ENCODE assay signal across 22 mouse cellular contexts in the genomic region with DNA sequence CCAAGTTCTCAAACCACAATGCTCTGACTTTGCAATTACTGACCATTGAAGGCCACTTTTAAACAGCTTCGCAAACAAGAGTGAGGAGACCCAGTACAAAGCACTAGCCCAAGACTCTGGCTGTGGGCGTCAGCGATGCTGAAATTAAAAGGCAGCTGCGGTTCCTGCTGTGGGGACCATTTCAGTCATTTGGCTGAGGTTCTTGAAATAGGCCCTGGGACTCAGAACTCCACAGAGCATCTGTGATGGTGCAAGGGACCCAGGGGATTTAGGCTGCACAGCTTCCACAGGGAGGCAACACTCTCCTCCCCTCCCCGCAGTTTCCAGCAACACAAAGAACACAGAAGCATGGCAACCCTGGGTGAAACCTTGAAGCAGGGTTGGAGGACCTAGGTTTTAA.
DNase-seq lines count a peak whose midpoint lies in the region; ATAC-seq lines count a peak whose summit lies in the region.
"Had no signal": no experiment of that assay in that cellular context is flagged by ENCODE, and none has a peak within 500 bp of the region (broad histone marks: within the 10 kb centered on the region; RNA-seq: fewer than 3 reads in every experiment).

No protein-coding gene starts in this region.

- peaks cover 29% of the 10 kb centered on the region for H3K4me1 ChIP-seq in heart, embryonic 15.5 days (replicated peaks)
- peaks cover 19% of the 10 kb centered on the region for H3K4me1 ChIP-seq in hindbrain, embryonic 15.5 days (replicated peaks)
- peaks cover 3% of the 10 kb centered on the region for H3K4me1 ChIP-seq in hindbrain, embryonic 12.5 days
- H3K4me1 ChIP-seq in hindbrain, embryonic 16.5 days (ENCODE audit: control insufficient read depth, insufficient read depth, low read depth, low read length): peaks cover 16% of the 10 kb centered on the region
- H3K4me1 ChIP-seq: embryonic facial prominence, embryonic 12.5 days had no signal

- no peak overlapping the region for H3K4me3 ChIP-seq in heart, embryonic 15.5 days
- H3K4me3 ChIP-seq in hindbrain, embryonic 15.5 days: no peak overlapping the region
- H3K4me3 ChIP-seq in hindbrain, embryonic 12.5 days: no peak overlapping the region
- no peak overlapping the region for H3K4me3 ChIP-seq in hindbrain, embryonic 16.5 days (ENCODE audit: low read length)
- H3K4me3 ChIP-seq: embryonic facial prominence, embryonic 12.5 days; left cerebral cortex, adult 2 months; liver, embryonic 13.5 days; midbrain, embryonic 13.5 days had no signal

- no peak overlapping the region for H3K4me2 ChIP-seq in heart, embryonic 15.5 days
- H3K4me2 ChIP-seq in hindbrain, embryonic 15.5 days: no peak overlapping the region
- H3K4me2 ChIP-seq in hindbrain, embryonic 12.5 days (replicated peaks): no peak overlapping the region
- H3K4me2 ChIP-seq in hindbrain, embryonic 16.5 days (ENCODE audit: low read length): no peak overlapping the region
- H3K4me2 ChIP-seq: embryonic facial prominence, embryonic 12.5 days; liver, embryonic 13.5 days; midbrain, embryonic 13.5 days had no signal

- peak; percentile 86 for DNase-seq in heart, adult 11 months
- no peak for DNase-seq in heart, adult 8-10 months (ENCODE audit: low spot score)
- no peak for DNase-seq in heart, postnatal 25 days (ENCODE audit: low spot score)
- no peak for DNase-seq in layer of hippocampus, adult 9-10 months (ENCODE audit: low spot score)
- DNase-seq: embryo, embryonic 11 days; gastrocnemius, postnatal 14 days; kidney, postnatal 25 days; liver, embryonic 13.5 days; lung, adult 18-20 months; lung, postnatal 4 days; thymus, adult 2 months; thymus, postnatal 36 days had no signal

- 87% methylated on average over 5 of the region's 5 CpGs for WGBS in heart, embryonic 15.5 days
- 67% methylated on average over 5 of the region's 5 CpGs for WGBS in hindbrain, embryonic 15.5 days
- WGBS in hindbrain, embryonic 12.5 days: 82% methylated on average over 5 of the region's 5 CpGs
- WGBS in hindbrain, embryonic 16.5 days: 63% methylated on average over 5 of the region's 5 CpGs

- no peaks in the 10 kb centered on the region for H3K27me3 ChIP-seq in heart, embryonic 15.5 days
- no peaks in the 10 kb centered on the region for H3K27me3 ChIP-seq in hindbrain, embryonic 15.5 days
- no peaks in the 10 kb centered on the region for H3K27me3 ChIP-seq in hindbrain, embryonic 12.5 days
- no peaks in the 10 kb centered on the region for H3K27me3 ChIP-seq in hindbrain, embryonic 16.5 days (replicated peaks; ENCODE audit: control insufficient read depth, insufficient read depth, low read length)
- H3K27me3 ChIP-seq: embryonic facial prominence, embryonic 12.5 days; liver, embryonic 13.5 days; midbrain, embryonic 13.5 days; Patski had no signal

- H3K27ac ChIP-seq in heart, embryonic 15.5 days: peak overlapping the region; percentile 82
- peak overlapping the region; percentile 3; the same call in 1 of the 2 replicates for H3K27ac ChIP-seq in hindbrain, embryonic 15.5 days (replicated peaks)
- H3K27ac ChIP-seq in hindbrain, embryonic 12.5 days: no peak overlapping the region
- H3K27ac ChIP-seq in hindbrain, embryonic 16.5 days (ENCODE audit: low read depth, low read length): no peak overlapping the region
- H3K27ac ChIP-seq: embryonic facial prominence, embryonic 12.5 days; left cerebral cortex, adult 2 months; liver, embryonic 13.5 days; midbrain, embryonic 13.5 days had no signal

- no peaks in the 10 kb centered on the region for H3K36me3 ChIP-seq in heart, embryonic 15.5 days
- H3K36me3 ChIP-seq in hindbrain, embryonic 15.5 days: no peaks in the 10 kb centered on the region
- no peaks in the 10 kb centered on the region for H3K36me3 ChIP-seq in hindbrain, embryonic 12.5 days
- H3K36me3 ChIP-seq in hindbrain, embryonic 16.5 days (ENCODE audit: control insufficient read depth, insufficient read depth, low read length): no peaks in the 10 kb centered on the region
- H3K36me3 ChIP-seq: embryonic facial prominence, embryonic 12.5 days; liver, embryonic 13.5 days; midbrain, embryonic 13.5 days had no signal

- intact Hi-C loops in heart, postnatal 25 days (cut with DNase I): no loop called here

- no peak overlapping the region for H3K9ac ChIP-seq in heart, embryonic 15.5 days
- H3K9ac ChIP-seq in hindbrain, embryonic 15.5 days: no peak overlapping the region
- no peak overlapping the region for H3K9ac ChIP-seq in hindbrain, embryonic 12.5 days
- no peak overlapping the region for H3K9ac ChIP-seq in hindbrain, embryonic 16.5 days (ENCODE audit: low read depth, low read length)
- H3K9ac ChIP-seq: embryonic facial prominence, embryonic 12.5 days; liver, embryonic 13.5 days; midbrain, embryonic 13.5 days had no signal

- H3K9me3 ChIP-seq in heart, embryonic 15.5 days (replicated peaks): no peaks in the 10 kb centered on the region
- H3K9me3 ChIP-seq in hindbrain, embryonic 15.5 days: no peaks in the 10 kb centered on the region
- H3K9me3 ChIP-seq in hindbrain, embryonic 12.5 days (replicated peaks): no peaks in the 10 kb centered on the region
- H3K9me3 ChIP-seq in hindbrain, embryonic 16.5 days (ENCODE audit: control insufficient read depth, low read length): no peaks in the 10 kb centered on the region
- H3K9me3 ChIP-seq: embryonic facial prominence, embryonic 12.5 days; liver, embryonic 13.5 days; midbrain, embryonic 13.5 days had no signal

- ATAC-seq in heart, embryonic 15.5 days (replicated peaks; ENCODE audit: insufficient number of reproducible peaks, insufficient read depth, low FRiP score, low read depth): no peak
- ATAC-seq in hindbrain, embryonic 15.5 days (ENCODE audit: low FRiP score, low read depth): 0 out of 2 replicates have a peak, but pooled peaks have one; percentile 4
- ATAC-seq in hindbrain, embryonic 12.5 days (ENCODE audit: low FRiP score): no peak
- ATAC-seq in hindbrain, embryonic 16.5 days: peak; percentile 12; the same call in 1 of the 2 replicates
- ATAC-seq: intestine, postnatal 0 days; lung, postnatal 0 days; midbrain, embryonic 13.5 days; Patski had no signal

Comparison
In these comparisons a context has a peak if more than half of its experiments do, and no peak if none do; other contexts are left out.
1. ATAC-seq: peak in hindbrain, embryonic 15.5 days (single experiment) and hindbrain, embryonic 16.5 days (single experiment); none in heart, embryonic 15.5 days (single experiment) and hindbrain, embryonic 12.5 days (single experiment).
2. H3K27ac ChIP-seq: peak in heart, embryonic 15.5 days (single experiment) and hindbrain, embryonic 15.5 days (single experiment); none in hindbrain, embryonic 12.5 days (single experiment) and hindbrain, embryonic 16.5 days (single experiment).